Mouse (Mus musculus): ENCODE measurements around the gene Cacng3. TPM values are rescaled to one million over a fixed set of nuclear protein-coding genes. Genes with fewer than 3 reads are reported as not detected.

Gene Cacng3
- polyA plus RNA-seq, 1 experiment from 2014 or later = not detected

GRCm38 (mm10) chr7:122728846-122729245, 58.6 kb downstream of the Cacng3 start:
- Histone ChIP-seq H3K27me3 (ENCODE audit: low read depth, poor library complexity, severe bottlenecking) (no peaks in the 10 kb centered on the region), H3K36me3 (no peaks in the 10 kb centered on the region), H3K27ac (no peak overlapping the region), H3K4me3 (no peak overlapping the region), H3K9me3 (replicated peaks) (no peaks in the 10 kb centered on the region), H3K4me1 (no peaks in the 10 kb centered on the region)
- DNase-seq (ENCODE audit: low spot score) = no peak
- WGBS = 58% methylated on average over 7 of the region's 7 CpGs

DNA sequence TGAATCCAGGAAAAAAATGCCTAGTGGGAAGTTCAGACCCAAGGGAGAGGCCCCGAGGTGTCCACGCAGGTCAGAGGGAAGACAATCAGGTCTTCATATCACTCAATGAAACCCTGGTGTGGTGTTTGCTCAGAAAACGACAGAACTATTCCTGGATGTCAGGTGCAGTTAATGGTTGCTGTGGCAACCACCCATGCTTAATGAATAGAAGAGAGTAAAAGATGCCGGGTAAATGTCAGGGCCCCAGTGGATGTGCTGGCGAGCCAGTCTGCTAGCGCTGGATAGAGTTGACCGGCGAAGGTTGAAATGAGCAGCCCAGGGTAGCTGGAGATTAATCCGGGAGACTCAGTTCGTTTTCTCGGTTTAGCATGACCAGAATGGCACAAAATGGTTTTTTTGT, 65.0 kb downstream of the Cacng3 start:
- WGBS = 89% methylated on average over 11 of the region's 11 CpGs
- no peak overlapping the region for H3K4me3 ChIP-seq
- H3K9me3 ChIP-seq (replicated peaks) = no peaks in the 10 kb centered on the region
- no peaks in the 10 kb centered on the region for H3K4me1 ChIP-seq
- DNase-seq (ENCODE audit: low spot score) = no peak
- no peak overlapping the region for H3K27ac ChIP-seq
- H3K36me3 ChIP-seq = no peaks in the 10 kb centered on the region
- no peaks in the 10 kb centered on the region for H3K27me3 ChIP-seq (ENCODE audit: low read depth, poor library complexity, severe bottlenecking)

- no peak overlapping the region for H3K27ac ChIP-seq
- DNase-seq (ENCODE audit: low spot score) = no peak
- no peaks in the 10 kb centered on the region for H3K4me1 ChIP-seq
- H3K9me3 ChIP-seq (replicated peaks) = no peaks in the 10 kb centered on the region
- no peaks in the 10 kb centered on the region for H3K27me3 ChIP-seq (ENCODE audit: low read depth, poor library complexity, severe bottlenecking)
- no peaks in the 10 kb centered on the region for H3K36me3 ChIP-seq
- H3K4me3 ChIP-seq = no peak overlapping the region
- WGBS = 54% methylated on average over 5 of the region's 5 CpGs
Observed at GRCm38 (mm10) chr7:122738541-122738940, 68.2 kb downstream of the Cacng3 start.

GRCm38 (mm10) chr7:122740663-122741062, 70.4 kb downstream of the Cacng3 start:
- Histone ChIP-seq H3K9me3 (replicated peaks) (no peaks in the 10 kb centered on the region), H3K27ac (no peak overlapping the region), H3K36me3 (no peaks in the 10 kb centered on the region), H3K27me3 (ENCODE audit: low read depth, poor library complexity, severe bottlenecking) (no peaks in the 10 kb centered on the region), H3K4me1 (no peaks in the 10 kb centered on the region), H3K4me3 (no peak overlapping the region)
- DNase-seq (ENCODE audit: low spot score) = no peak
- WGBS = 96% methylated on average over 2 of the region's 2 CpGs

DNA sequence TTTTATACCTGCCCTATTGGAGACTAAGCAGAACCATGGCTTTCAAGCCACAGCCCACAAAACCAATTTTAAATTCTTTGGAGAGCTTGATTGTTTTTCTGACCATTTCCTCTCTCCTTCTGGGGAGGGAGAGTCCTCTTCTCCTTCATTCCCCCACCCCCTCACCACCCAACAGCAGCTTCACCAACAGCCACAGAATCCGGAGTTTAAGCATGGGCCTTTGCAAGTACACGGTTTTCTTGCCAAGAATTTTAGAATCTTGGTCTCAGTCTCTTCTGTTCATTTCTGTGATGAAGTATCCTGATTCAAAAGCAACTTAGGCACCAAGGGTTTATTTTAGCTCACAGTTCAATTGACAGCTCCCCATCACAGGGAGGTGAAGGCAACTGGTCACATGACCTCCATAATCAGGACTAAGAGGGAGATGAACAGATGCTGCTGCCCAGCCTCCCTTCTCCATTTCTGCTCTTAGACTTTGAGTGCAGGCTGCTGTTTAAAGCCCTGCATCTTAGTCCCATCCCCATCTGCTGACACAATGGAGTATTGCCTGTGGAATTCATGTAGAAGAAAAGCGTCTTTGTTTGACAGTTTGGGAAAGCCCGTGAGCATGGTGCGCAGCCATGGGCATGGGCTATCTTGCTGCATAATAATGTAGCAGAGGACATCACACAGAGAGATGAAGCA, 85.8 kb downstream of the Cacng3 start:
- Histone ChIP-seq H3K36me3 (no peaks in the 10 kb centered on the region), H3K27me3 (ENCODE audit: low read depth, poor library complexity, severe bottlenecking) (no peaks in the 10 kb centered on the region), H3K4me1 (0 out of 2 replicates have a peak, but pooled peaks cover 5% of the 10 kb centered on the region), H3K9me3 (replicated peaks) (no peaks in the 10 kb centered on the region), H3K4me3 (no peak overlapping the region), H3K27ac (no peak overlapping the region)
- 92% methylated on average over 5 of the region's 5 CpGs for WGBS
- DNase-seq (ENCODE audit: low spot score) = no peak

DNA sequence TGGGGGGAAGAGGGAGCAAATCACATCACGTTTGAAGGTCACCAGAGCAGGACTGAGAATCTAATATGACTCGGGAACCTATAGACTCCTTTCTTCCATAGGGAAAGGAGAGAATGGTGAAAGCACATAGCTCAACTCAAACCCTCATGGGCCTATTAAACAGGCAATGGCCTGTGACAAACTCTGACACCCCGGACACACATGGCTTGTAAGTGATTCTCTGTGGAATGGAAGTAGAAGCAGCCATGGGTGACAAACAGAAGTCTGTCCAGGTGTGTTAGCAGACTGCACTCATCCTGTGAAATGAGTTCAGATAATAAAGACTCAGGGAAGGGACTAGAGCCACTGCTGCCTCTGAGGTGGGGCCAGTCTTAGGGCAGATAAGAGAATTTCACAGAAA, 88.4 kb downstream of the Cacng3 start:
- Histone ChIP-seq H3K4me3 (no peak overlapping the region), H3K27ac (no peak overlapping the region), H3K27me3 (ENCODE audit: low read depth, poor library complexity, severe bottlenecking) (no peaks in the 10 kb centered on the region), H3K36me3 (no peaks in the 10 kb centered on the region), H3K9me3 (replicated peaks) (no peaks in the 10 kb centered on the region), H3K4me1 (no peaks in the 10 kb centered on the region)
- WGBS = 76% methylated on average over 3 of the region's 3 CpGs
- DNase-seq (ENCODE audit: low spot score) = no peak

DNA sequence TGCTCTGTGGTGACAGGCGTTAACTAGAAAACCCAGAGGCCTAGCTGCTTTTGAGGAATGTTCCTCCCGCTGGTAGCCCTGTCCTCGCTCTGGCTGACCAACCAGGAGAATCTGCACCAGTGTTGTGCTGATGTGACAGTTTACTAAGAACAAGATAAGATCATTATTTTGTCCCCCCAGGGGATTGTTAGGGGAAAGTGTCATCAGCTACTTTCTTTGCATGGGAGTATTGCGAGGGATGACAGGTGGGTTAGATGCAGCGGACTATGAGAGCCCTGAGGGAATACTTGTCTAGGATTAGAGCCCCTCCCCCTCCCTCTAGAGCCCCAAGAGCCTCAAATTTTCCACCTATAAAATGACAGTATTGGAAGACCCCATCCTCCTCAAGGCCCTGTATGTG, 94.2 kb downstream of the Cacng3 start:
- 79% methylated on average over 5 of the region's 5 CpGs for WGBS
- no peaks in the 10 kb centered on the region for H3K27me3 ChIP-seq (ENCODE audit: low read depth, poor library complexity, severe bottlenecking)
- DNase-seq (ENCODE audit: low spot score) = no peak
- no peaks in the 10 kb centered on the region for H3K4me1 ChIP-seq
- no peak overlapping the region for H3K27ac ChIP-seq
- H3K9me3 ChIP-seq (replicated peaks) = no peaks in the 10 kb centered on the region
- no peak overlapping the region for H3K4me3 ChIP-seq
- H3K36me3 ChIP-seq = no peaks in the 10 kb centered on the region

DNA sequence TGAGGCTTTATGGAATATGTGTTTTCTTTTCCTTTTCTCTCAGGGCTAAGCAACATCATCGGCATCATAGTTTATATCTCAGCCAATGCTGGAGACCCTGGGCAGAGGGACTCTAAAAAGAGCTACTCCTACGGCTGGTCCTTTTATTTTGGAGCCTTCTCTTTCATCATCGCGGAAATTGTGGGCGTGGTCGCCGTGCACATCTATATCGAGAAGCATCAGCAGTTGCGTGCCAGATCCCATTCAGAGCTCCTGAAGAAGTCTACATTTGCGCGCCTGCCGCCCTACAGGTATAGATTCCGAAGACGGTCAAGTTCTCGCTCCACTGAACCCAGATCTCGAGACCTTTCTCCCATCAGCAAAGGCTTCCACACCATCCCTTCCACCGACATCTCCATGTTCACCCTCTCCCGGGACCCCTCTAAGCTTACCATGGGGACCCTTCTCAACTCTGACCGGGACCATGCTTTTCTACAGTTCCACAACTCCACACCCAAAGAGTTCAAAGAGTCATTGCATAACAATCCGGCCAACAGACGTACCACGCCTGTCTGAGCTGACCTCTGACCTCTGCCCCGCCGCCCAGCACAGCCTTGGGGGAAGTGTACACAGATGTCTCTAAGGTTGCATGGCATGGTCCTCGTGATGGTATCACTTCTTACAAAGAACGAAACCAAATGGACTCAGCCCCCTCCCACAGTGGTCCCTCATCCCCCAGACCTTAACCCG, 98.2 kb downstream of the Cacng3 start:
- WGBS = 86% methylated on average over 27 of the region's 27 CpGs
- peaks cover 8% of the 10 kb centered on the region for H3K4me1 ChIP-seq

GRCm38 (mm10) chr7:122779601-122780000, 109.3 kb downstream of the Cacng3 start:
- WGBS = 72% methylated on average over 7 of the region's 7 CpGs
- no peak overlapping the region for H3K4me3 ChIP-seq
- DNase-seq (ENCODE audit: low spot score) = no peak
- H3K36me3 ChIP-seq = no peaks in the 10 kb centered on the region
- H3K9me3 ChIP-seq (replicated peaks) = no peaks in the 10 kb centered on the region
- no peaks in the 10 kb centered on the region for H3K27me3 ChIP-seq (ENCODE audit: low read depth, poor library complexity, severe bottlenecking)
- H3K4me1 ChIP-seq = no peaks in the 10 kb centered on the region
- no peak overlapping the region for H3K27ac ChIP-seq

More for the DNA sequence above, 98.2 kb downstream of the Cacng3 start:
- Histone ChIP-seq H3K36me3 (no peaks in the 10 kb centered on the region), H3K27ac (no peak overlapping the region), H3K9me3 (replicated peaks) (no peaks in the 10 kb centered on the region), H3K4me3 (no peak overlapping the region), H3K27me3 (ENCODE audit: low read depth, poor library complexity, severe bottlenecking) (no peaks in the 10 kb centered on the region)
- no peak for DNase-seq (ENCODE audit: low spot score)

- Histone ChIP-seq H3K4me1 (peaks cover 7% of the 10 kb centered on the region), H3K27ac (no peak overlapping the region), H3K9me3 (replicated peaks) (no peaks in the 10 kb centered on the region), H3K36me3 (no peaks in the 10 kb centered on the region), H3K4me3 (no peak overlapping the region), H3K27me3 (ENCODE audit: low read depth, poor library complexity, severe bottlenecking) (no peaks in the 10 kb centered on the region)
- DNase-seq (ENCODE audit: low spot score) = no peak
- 92% methylated on average over 7 of the region's 7 CpGs for WGBS
Observed at GRCm38 (mm10) chr7:122789929-122790328, 119.6 kb downstream of the Cacng3 start.

GRCm38 (mm10) chr7:122793655-122794346, 123.5 kb downstream of the Cacng3 start:
- DNase-seq (ENCODE audit: low spot score) = no peak
- H3K4me3 ChIP-seq = no peak overlapping the region
- no peaks in the 10 kb centered on the region for H3K36me3 ChIP-seq
- no peaks in the 10 kb centered on the region for H3K9me3 ChIP-seq (replicated peaks)
- 72% methylated on average over 6 of the region's 6 CpGs for WGBS
- H3K27me3 ChIP-seq (ENCODE audit: low read depth, poor library complexity, severe bottlenecking) = no peaks in the 10 kb centered on the region
- no peak overlapping the region for H3K27ac ChIP-seq
- H3K4me1 ChIP-seq = no peaks in the 10 kb centered on the region

- H3K36me3 ChIP-seq = no peaks in the 10 kb centered on the region
- no peaks in the 10 kb centered on the region for H3K4me1 ChIP-seq
- 91% methylated on average over 6 of the region's 6 CpGs for WGBS
- no peaks in the 10 kb centered on the region for H3K9me3 ChIP-seq (replicated peaks)
- H3K27ac ChIP-seq = no peak overlapping the region
- H3K27me3 ChIP-seq (ENCODE audit: low read depth, poor library complexity, severe bottlenecking) = no peaks in the 10 kb centered on the region
- no peak overlapping the region for H3K4me3 ChIP-seq
- DNase-seq (ENCODE audit: low spot score) = no peak
Observed at GRCm38 (mm10) chr7:122795140-122795539, 124.8 kb downstream of the Cacng3 start.

DNA sequence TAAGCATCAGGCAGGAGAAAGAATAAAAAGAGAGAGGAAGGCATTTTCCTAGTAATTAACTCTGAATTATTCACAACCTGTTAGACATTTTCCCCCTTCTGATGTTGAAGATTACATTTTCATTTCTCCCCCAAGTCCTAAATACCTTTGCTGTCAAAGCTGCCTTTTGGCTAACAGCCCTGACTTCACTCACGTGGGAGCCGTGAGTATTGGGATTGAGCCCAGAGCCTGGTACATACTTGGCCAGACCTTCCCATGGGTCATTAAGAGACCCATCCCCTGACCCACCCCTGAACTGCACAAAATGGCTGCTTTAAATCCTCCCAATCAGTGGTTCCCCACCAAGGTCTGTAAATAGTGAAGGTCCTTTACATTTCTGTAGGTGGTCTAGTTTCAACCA, 130.5 kb downstream of the Cacng3 start:
- no peak for DNase-seq (ENCODE audit: low spot score)
- Histone ChIP-seq H3K27me3 (ENCODE audit: low read depth, poor library complexity, severe bottlenecking) (no peaks in the 10 kb centered on the region), H3K4me3 (no peak overlapping the region), H3K4me1 (no peaks in the 10 kb centered on the region), H3K27ac (no peak overlapping the region), H3K9me3 (replicated peaks) (no peaks in the 10 kb centered on the region), H3K36me3 (no peaks in the 10 kb centered on the region)
- WGBS = 69% methylated on average over 2 of the region's 2 CpGs

Data from limb, embryonic 10.5 days (tissue).